Mouse (Mus musculus): ENCODE data around the gene Desi2. TPM values are rescaled to one million over a fixed set of nuclear protein-coding genes. Genes with fewer than 3 reads are reported as not detected.
"Not testable (repeated sequence)": the region's sequence is repeated elsewhere in the genome, so short reads cannot be mapped to it uniquely, and the experiment has no call there.

Desi2 gene
- polyA plus RNA-seq (2014; fragmentation: Nextera tagmentation; extraction: Ambion mirVana): 15.9 and 18.2 TPM in 2 replicates

DNA sequence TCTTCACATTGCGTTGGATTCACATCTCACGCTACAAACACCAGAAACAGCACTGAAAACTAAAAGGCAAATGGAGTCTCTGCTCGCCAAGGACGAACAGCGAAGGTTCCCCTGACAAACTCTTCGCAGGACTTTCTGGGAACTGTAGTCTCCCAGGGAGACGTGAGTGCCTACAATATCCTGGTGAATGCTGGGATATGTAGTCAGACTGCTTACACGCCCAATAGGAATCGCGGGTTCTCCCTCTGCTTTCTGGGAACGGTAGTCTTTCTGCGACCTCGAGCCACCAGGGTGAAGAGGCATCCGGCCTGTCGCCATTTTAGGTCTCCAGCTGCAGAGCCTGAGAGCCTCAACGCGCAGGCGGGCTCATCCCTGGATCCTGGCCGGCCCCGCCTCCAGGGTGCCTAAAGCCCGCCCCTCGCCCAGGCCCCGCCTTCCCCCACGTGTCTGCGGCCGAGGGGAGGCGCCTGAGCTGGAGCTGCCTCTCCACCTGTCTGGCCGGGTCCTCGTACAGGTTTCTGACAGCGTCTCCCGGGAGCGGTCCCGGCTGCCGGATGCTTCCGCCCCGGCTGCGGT, at the start of gene Desi2:
TSS of gene Desi2 (plus strand) at position 202 of the 576 bp plus-strand sequence.
- peak; percentile 100 for ATAC-seq (ENCODE audit: low FRiP score)
- peak; percentile 88 for DNase-seq (ENCODE audit: low spot score)
- H3K4me2 ChIP-seq (replicated peaks; ENCODE audit: low read depth, low read length): peak within 1 kb of the TSS; percentile 51

DNA sequence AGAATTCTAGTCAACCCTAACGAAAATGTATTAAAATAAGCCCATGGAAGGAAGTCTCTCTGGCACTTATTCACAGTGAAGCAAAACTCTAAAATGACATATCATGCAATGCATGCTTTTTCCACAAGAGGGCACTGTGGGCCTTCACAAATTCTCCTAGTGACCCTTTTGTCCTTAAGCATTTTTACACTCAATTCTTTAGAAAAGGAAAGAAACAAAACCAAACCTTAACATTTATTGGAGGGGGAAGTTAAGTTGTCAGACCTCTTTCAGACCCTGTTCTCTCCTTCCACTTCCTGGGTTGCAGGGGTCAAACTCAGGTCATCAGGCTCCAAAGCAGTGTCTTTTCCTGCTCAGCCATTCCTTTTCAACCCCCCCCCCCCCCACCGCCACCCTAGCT, 40.7 kb upstream of the Desi2 start:
- WGBS: 10% methylated on average over 2 of the region's 2 CpGs
- H3K4me1 ChIP-seq (replicated peaks; ENCODE audit: control insufficient read depth, insufficient read depth, low read length); H3K4me3 ChIP-seq (ENCODE audit: low read depth, low read length); H3K4me2 ChIP-seq (replicated peaks; ENCODE audit: low read depth, low read length); H3K36me3 ChIP-seq (ENCODE audit: control insufficient read depth, insufficient read depth, low read length); H3K27me3 ChIP-seq (ENCODE audit: control insufficient read depth, insufficient read depth, low read length); H3K9ac ChIP-seq (ENCODE audit: low read depth, low read length); ATAC-seq (ENCODE audit: low FRiP score); H3K9me3 ChIP-seq (ENCODE audit: control insufficient read depth, low read length); H3K27ac ChIP-seq (ENCODE audit: low read depth, low read length): not testable (repeated sequence)
- DNase-seq (ENCODE audit: low spot score): peak; percentile 21

More for the DNA sequence above, at the start of gene Desi2:
- not testable (repeated sequence) for H3K27me3 ChIP-seq (ENCODE audit: control insufficient read depth, insufficient read depth, low read length); H3K27ac ChIP-seq (ENCODE audit: low read depth, low read length); H3K9me3 ChIP-seq (ENCODE audit: control insufficient read depth, low read length); H3K4me1 ChIP-seq (replicated peaks; ENCODE audit: control insufficient read depth, insufficient read depth, low read length); H3K36me3 ChIP-seq (ENCODE audit: control insufficient read depth, insufficient read depth, low read length); H3K9ac ChIP-seq (ENCODE audit: low read depth, low read length)
- WGBS: 0% methylated on average over 31 of the region's 37 CpGs
- H3K4me3 ChIP-seq (ENCODE audit: low read depth, low read length): peak within 1 kb of the TSS; percentile 55

GRCm38 (mm10) chr1:178146915-178147314, 40.3 kb upstream of the Desi2 start:
- not testable (repeated sequence) for H3K4me2 ChIP-seq (replicated peaks; ENCODE audit: low read depth, low read length); H3K27me3 ChIP-seq (ENCODE audit: control insufficient read depth, insufficient read depth, low read length); H3K36me3 ChIP-seq (ENCODE audit: control insufficient read depth, insufficient read depth, low read length); H3K9ac ChIP-seq (ENCODE audit: low read depth, low read length); H3K4me3 ChIP-seq (ENCODE audit: low read depth, low read length); H3K4me1 ChIP-seq (replicated peaks; ENCODE audit: control insufficient read depth, insufficient read depth, low read length); H3K27ac ChIP-seq (ENCODE audit: low read depth, low read length); ATAC-seq (ENCODE audit: low FRiP score); H3K9me3 ChIP-seq (ENCODE audit: control insufficient read depth, low read length)
- 54% methylated on average over 3 of the region's 4 CpGs for WGBS
- peak; percentile 27 for DNase-seq (ENCODE audit: low spot score)

DNA sequence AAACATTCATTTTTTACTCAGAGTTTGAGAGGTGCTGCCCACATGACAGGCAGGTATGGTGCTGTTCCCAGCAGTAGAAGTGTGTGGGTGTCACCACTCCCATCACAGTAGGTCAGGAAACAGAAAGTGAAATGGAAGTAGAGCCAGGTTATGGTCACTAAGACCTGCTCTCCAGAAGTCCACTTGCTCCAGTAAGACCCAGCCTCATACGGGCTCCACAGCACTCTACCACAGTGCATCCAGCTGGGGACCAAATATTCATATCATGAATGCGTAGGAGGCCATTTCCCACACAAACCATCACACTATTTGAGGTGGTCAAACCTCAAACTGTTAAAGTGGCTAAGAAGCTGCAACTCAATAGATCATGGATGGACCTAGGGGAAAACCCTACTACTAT, 5.0 kb upstream of the Desi2 start:
- Histone ChIP-seq H3K27me3 (ENCODE audit: control insufficient read depth, insufficient read depth, low read length) (no peaks in the 10 kb centered on the region), H3K27ac (ENCODE audit: low read depth, low read length) (no peak overlapping the region), H3K9me3 (ENCODE audit: control insufficient read depth, low read length) (no peaks in the 10 kb centered on the region), H3K4me1 (replicated peaks; ENCODE audit: control insufficient read depth, insufficient read depth, low read length) (no peaks in the 10 kb centered on the region), H3K4me2 (replicated peaks; ENCODE audit: low read depth, low read length) (no peak overlapping the region), H3K4me3 (ENCODE audit: low read depth, low read length) (no peak overlapping the region), H3K36me3 (ENCODE audit: control insufficient read depth, insufficient read depth, low read length) (no peaks in the 10 kb centered on the region), H3K9ac (ENCODE audit: low read depth, low read length) (no peak overlapping the region)
- 89% methylated on average over 2 of the region's 2 CpGs for WGBS
- DNase-seq (ENCODE audit: low spot score) (no peak), ATAC-seq (ENCODE audit: low FRiP score) (no peak)

DNA sequence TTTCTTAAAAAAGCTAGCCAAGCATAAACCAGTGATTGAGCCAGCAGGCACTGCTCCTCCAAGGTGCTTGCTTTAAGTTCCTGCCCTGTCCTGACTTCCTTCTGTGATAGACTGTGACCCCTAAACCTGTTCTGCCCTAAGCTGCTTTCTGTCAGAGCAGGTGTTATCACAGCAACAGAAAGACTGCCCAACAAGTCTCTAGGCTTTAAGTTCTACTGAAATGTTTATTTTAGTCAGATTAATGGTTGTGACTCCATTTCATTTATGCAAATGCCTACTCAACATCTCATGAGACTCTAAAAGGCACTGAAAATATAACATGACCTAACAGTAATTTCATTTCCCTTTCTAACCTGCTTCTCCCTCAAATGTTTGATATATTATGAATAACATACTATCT, 1.6 kb upstream of the Desi2 start:
- ATAC-seq (ENCODE audit: low FRiP score) (no peak), DNase-seq (ENCODE audit: low spot score) (no peak)
- Histone ChIP-seq H3K27me3 (ENCODE audit: control insufficient read depth, insufficient read depth, low read length) (no peaks in the 10 kb centered on the region), H3K27ac (ENCODE audit: low read depth, low read length) (no peak overlapping the region), H3K9ac (ENCODE audit: low read depth, low read length) (no peak overlapping the region), H3K36me3 (ENCODE audit: control insufficient read depth, insufficient read depth, low read length) (no peaks in the 10 kb centered on the region), H3K9me3 (ENCODE audit: control insufficient read depth, low read length) (no peaks in the 10 kb centered on the region), H3K4me2 (replicated peaks; ENCODE audit: low read depth, low read length) (no peak overlapping the region), H3K4me3 (ENCODE audit: low read depth, low read length) (no peak overlapping the region), H3K4me1 (replicated peaks; ENCODE audit: control insufficient read depth, insufficient read depth, low read length) (no peaks in the 10 kb centered on the region)

DNA sequence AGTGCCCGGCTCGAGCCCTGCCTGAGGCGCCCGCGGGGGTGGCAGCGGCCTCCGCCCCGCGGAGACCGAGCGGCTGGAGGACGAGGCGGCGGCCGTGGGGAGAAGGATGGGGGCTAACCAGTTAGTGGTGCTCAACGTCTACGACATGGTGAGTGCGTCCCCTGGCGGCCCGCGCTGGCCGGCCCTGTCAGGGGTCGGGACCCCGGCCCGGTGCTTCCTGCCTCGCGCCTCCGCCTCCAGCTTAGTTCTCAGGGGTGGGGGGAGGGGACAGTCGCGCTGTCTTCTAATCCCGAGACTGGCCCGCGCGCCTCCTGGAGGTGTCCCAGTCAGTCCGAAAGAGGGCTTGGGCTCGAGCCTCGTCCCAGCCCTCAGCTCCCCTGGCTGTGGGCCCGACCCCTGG, 593 bp downstream of the Desi2 start:
- not testable (repeated sequence) for H3K27ac ChIP-seq (ENCODE audit: low read depth, low read length); H3K9ac ChIP-seq (ENCODE audit: low read depth, low read length); H3K36me3 ChIP-seq (ENCODE audit: control insufficient read depth, insufficient read depth, low read length); H3K9me3 ChIP-seq (ENCODE audit: control insufficient read depth, low read length); H3K4me1 ChIP-seq (replicated peaks; ENCODE audit: control insufficient read depth, insufficient read depth, low read length); H3K27me3 ChIP-seq (ENCODE audit: control insufficient read depth, insufficient read depth, low read length)
- ATAC-seq (ENCODE audit: low FRiP score): peak; percentile 79
- peak overlapping the region; percentile 55 for H3K4me3 ChIP-seq (ENCODE audit: low read depth, low read length)
- peak overlapping the region; percentile 37 for H3K4me2 ChIP-seq (replicated peaks; ENCODE audit: low read depth, low read length)
- DNase-seq (ENCODE audit: low spot score): peak; percentile 76
- 0% methylated on average over 10 of the region's 38 CpGs for WGBS

GRCm38 (mm10) chr1:178188386-178188785, 1.2 kb downstream of the Desi2 start:
- Histone ChIP-seq H3K4me3 (ENCODE audit: low read depth, low read length) (peak overlapping the region; percentile 27), H3K4me2 (replicated peaks; ENCODE audit: low read depth, low read length) (peak overlapping the region; percentile 51), H3K4me1 (replicated peaks; ENCODE audit: control insufficient read depth, insufficient read depth, low read length) (no peaks in the 10 kb centered on the region), H3K9me3 (ENCODE audit: control insufficient read depth, low read length) (no peaks in the 10 kb centered on the region), H3K9ac (ENCODE audit: low read depth, low read length) (no peak overlapping the region), H3K27me3 (ENCODE audit: control insufficient read depth, insufficient read depth, low read length) (no peaks in the 10 kb centered on the region), H3K36me3 (ENCODE audit: control insufficient read depth, insufficient read depth, low read length) (no peaks in the 10 kb centered on the region), H3K27ac (ENCODE audit: low read depth, low read length) (no peak overlapping the region)
- ATAC-seq (ENCODE audit: low FRiP score): no peak
- WGBS: 11% methylated on average over 11 of the region's 13 CpGs
- DNase-seq (ENCODE audit: low spot score): peak; percentile 7

- no peak for ATAC-seq (ENCODE audit: low FRiP score)
Observed at GRCm38 (mm10) chr1:178205701-178206325, 18.6 kb downstream of the Desi2 start.

GRCm38 (mm10) chr1:178207856-178208255, 20.6 kb downstream of the Desi2 start:
- not testable (repeated sequence) for H3K9me3 ChIP-seq (ENCODE audit: control insufficient read depth, low read length); DNase-seq (ENCODE audit: low spot score); H3K4me1 ChIP-seq (replicated peaks; ENCODE audit: control insufficient read depth, insufficient read depth, low read length); H3K4me2 ChIP-seq (replicated peaks; ENCODE audit: low read depth, low read length); H3K9ac ChIP-seq (ENCODE audit: low read depth, low read length); ATAC-seq (ENCODE audit: low FRiP score); H3K36me3 ChIP-seq (ENCODE audit: control insufficient read depth, insufficient read depth, low read length); H3K27me3 ChIP-seq (ENCODE audit: control insufficient read depth, insufficient read depth, low read length); H3K27ac ChIP-seq (ENCODE audit: low read depth, low read length); H3K4me3 ChIP-seq (ENCODE audit: low read depth, low read length)
- 85% methylated on average over 4 of the region's 4 CpGs for WGBS

More at GRCm38 (mm10) chr1:178205701-178206325, 18.6 kb downstream of the Desi2 start:
- no peaks in the 10 kb centered on the region for H3K4me1 ChIP-seq (replicated peaks; ENCODE audit: control insufficient read depth, insufficient read depth, low read length)
- H3K9me3 ChIP-seq (ENCODE audit: control insufficient read depth, low read length): no peaks in the 10 kb centered on the region
- WGBS: 95% methylated on average over 10 of the region's 10 CpGs
- DNase-seq (ENCODE audit: low spot score): no peak
- H3K27me3 ChIP-seq (ENCODE audit: control insufficient read depth, insufficient read depth, low read length): no peaks in the 10 kb centered on the region
- no peak overlapping the region for H3K27ac ChIP-seq (ENCODE audit: low read depth, low read length)
- H3K4me2 ChIP-seq (replicated peaks; ENCODE audit: low read depth, low read length): no peak overlapping the region
- H3K36me3 ChIP-seq (ENCODE audit: control insufficient read depth, insufficient read depth, low read length): no peaks in the 10 kb centered on the region
- no peak overlapping the region for H3K9ac ChIP-seq (ENCODE audit: low read depth, low read length)
- H3K4me3 ChIP-seq (ENCODE audit: low read depth, low read length): no peak overlapping the region

Measured in hindbrain, embryonic 11.5 days (tissue).